Comparison of ENCODE assay signal across 8 mouse cellular contexts in the genomic region with DNA sequence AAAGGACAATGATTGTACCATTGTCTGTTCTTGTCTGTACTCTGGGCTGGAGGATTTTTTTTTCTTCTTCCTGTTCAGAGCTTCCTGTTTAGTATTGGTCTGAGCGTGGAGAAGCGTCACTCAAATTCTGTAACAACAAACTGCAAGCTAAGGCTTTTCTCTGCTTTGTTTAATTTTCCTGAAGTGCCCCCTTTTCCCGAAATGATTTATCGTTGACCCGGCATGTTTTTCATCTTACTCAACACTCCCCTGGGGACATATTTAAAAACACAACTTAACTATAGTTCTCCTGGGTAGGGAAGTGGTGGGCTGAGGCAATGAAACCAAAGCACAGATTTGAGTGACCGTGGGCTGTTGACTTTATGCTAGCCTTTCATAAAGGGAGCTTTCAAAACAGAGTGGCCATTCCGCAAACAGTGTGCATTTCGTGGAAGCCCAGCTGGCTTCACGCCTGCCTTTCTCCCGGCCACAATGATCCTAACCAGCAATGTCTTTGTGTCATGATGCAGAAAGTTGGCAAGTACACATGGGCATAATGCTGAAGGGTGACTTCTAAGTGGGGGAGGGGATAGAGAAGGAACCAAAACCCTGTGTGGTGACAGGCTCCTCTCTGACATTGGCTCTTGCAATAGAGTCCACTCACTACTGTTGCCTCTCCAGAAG.
A peak's percentile ranks its signal among the peaks of the same experiment; 100 is the strongest.
DNase-seq lines count a peak whose midpoint lies in the region; ATAC-seq and TF ChIP-seq lines count a peak whose summit lies in the region.

No protein-coding gene starts in this region.

- H3K79me2 ChIP-seq in MEL (ENCODE audit: control insufficient read depth, insufficient read depth, low read length, poor library complexity): no peaks in the 10 kb centered on the region; the same call in 1 of the 2 replicates

- no peak overlapping the region for H3K9ac ChIP-seq in MEL (ENCODE audit: control insufficient read depth, low read depth, low read length, poor library complexity, severe bottlenecking)
- no peak overlapping the region for H3K9ac ChIP-seq in forebrain, embryonic 15.5 days (replicated peaks)

- intact Hi-C loops in left cerebral cortex, adult 2 months (cut with DNase I): loop anchor here (5.0 kb wide), 1 partner anchor 80 kb away; the partner anchor contains the start of gene Bmp2k

- H3K4me2 ChIP-seq in forebrain, embryonic 15.5 days (replicated peaks): no peak overlapping the region

- 0 out of 2 replicates have a peak overlapping the region, but pooled peaks have one; percentile 4 for H3K4me3 ChIP-seq in kidney, adult 2 months (ENCODE audit: insufficient read depth, low read depth, low read length)
- no peak overlapping the region for H3K4me3 ChIP-seq in MEL (ENCODE audit: control insufficient read depth in 1 of 2, insufficient read depth in 1 of 2, low read depth in 2 of 2, low read length in 2 of 2)
- no peak overlapping the region for H3K4me3 ChIP-seq in forebrain, embryonic 15.5 days
- H3K4me3 ChIP-seq in left cerebral cortex, adult 2 months: no peak overlapping the region

- peak; percentile 43; the same call in 1 of the 2 replicates for ATAC-seq in forebrain, embryonic 15.5 days (replicated peaks)

- H3K27ac ChIP-seq in kidney, adult 2 months (ENCODE audit: insufficient read depth, low read depth, low read length): peak overlapping the region; percentile 82
- peak overlapping the region; percentile 50 for H3K27ac ChIP-seq in MEL (ENCODE audit: control insufficient read depth, low read depth, low read length)
- no peak overlapping the region for H3K27ac ChIP-seq in forebrain, embryonic 15.5 days (replicated peaks)
- H3K27ac ChIP-seq in left cerebral cortex, adult 2 months: peak overlapping the region; percentile 37

- H3K27me3 ChIP-seq in kidney, adult 2 months (replicated peaks; ENCODE audit: control insufficient read depth, insufficient read depth, low read length): no peaks in the 10 kb centered on the region
- H3K27me3 ChIP-seq in MEL (ENCODE audit: control insufficient read depth in 1 of 2, insufficient read depth in 2 of 2, low read length in 2 of 2): no peaks in the 10 kb centered on the region
- no peaks in the 10 kb centered on the region for H3K27me3 ChIP-seq in forebrain, embryonic 15.5 days

- H3K4me1 ChIP-seq in kidney, adult 2 months (ENCODE audit: control insufficient read depth, insufficient read depth, low read length): peaks cover 10% of the 10 kb centered on the region; the same call in 1 of the 2 replicates
- H3K4me1 ChIP-seq in MEL (ENCODE audit: control insufficient read depth in 1 of 2, insufficient read depth in 2 of 2, low read length in 2 of 2): peaks cover 24 to 56% of the 10 kb centered on the region in 2 experiments
- H3K4me1 ChIP-seq in forebrain, embryonic 15.5 days: no peaks in the 10 kb centered on the region; the same call in 1 of the 2 replicates

- TF ChIP-seq POLR2A in kidney, adult 2 months (IDR thresholded peaks at IDR 0.05; ENCODE audit: low read depth, low read length): no peak
- TF ChIP-seq POLR2A in MEL (IDR thresholded peaks at IDR 0.05; ENCODE audit: control insufficient read depth in 1 of 2, insufficient read depth in 1 of 2, low read depth in 1 of 2, low read length in 2 of 2, poor library complexity in 1 of 2): no peak

- TF ChIP-seq EP300 in MEL (IDR thresholded peaks at IDR 0.05; ENCODE audit: low read depth in 1 of 2, low read length in 2 of 2): no peak

- H3K9me3 ChIP-seq in MEL (replicated peaks; ENCODE audit: insufficient read depth, low read length): no peaks in the 10 kb centered on the region
- H3K9me3 ChIP-seq in forebrain, embryonic 15.5 days: no peaks in the 10 kb centered on the region

- no peaks in the 10 kb centered on the region for H3K36me3 ChIP-seq in kidney, adult 2 months (ENCODE audit: control insufficient read depth, insufficient read depth, low read length)
- H3K36me3 ChIP-seq in MEL (ENCODE audit: control insufficient read depth in 1 of 2, insufficient read depth in 2 of 2, low read length in 2 of 2): peaks cover 0 to 69% of the 10 kb centered on the region in 2 experiments; a peak in 2 of 4 replicates
- no peaks in the 10 kb centered on the region for H3K36me3 ChIP-seq in forebrain, embryonic 15.5 days

- 33% methylated on average over 10 of the region's 10 CpGs for WGBS in kidney, adult 2 months
- WGBS in forebrain, embryonic 15.5 days: 45% methylated on average over 10 of the region's 10 CpGs

- TF ChIP-seq CTCF in kidney, adult 2 months (conservative IDR thresholded peaks at IDR 0.05; ENCODE audit: insufficient read depth, insufficient read length, low read depth, low read length): no peak
- no peak for TF ChIP-seq CTCF in MEL (IDR thresholded peaks at IDR 0.05 in 2 of 3, conservative IDR thresholded peaks at IDR 0.05 in 1 of 3; ENCODE audit: control insufficient read depth in 1 of 3, insufficient read depth in 1 of 3, low read depth in 2 of 3, low read length in 3 of 3, poor library complexity in 1 of 3, severe bottlenecking in 1 of 3)
- TF ChIP-seq CTCF in left cerebral cortex, adult 2 months (IDR thresholded peaks at IDR 0.05): no peak

- peak; percentile 49 for DNase-seq in kidney, adult 2 months
- no peak for DNase-seq in kidney, postnatal 10 days
- peak; percentile 47 for DNase-seq in MEL (ENCODE audit: low read depth, low spot score)
- no peak for DNase-seq in left cerebral cortex, adult 2 months (ENCODE audit: extremely low spot score in 1 of 2, low spot score in 2 of 2)
- peak; percentile 43 for DNase-seq in mesoderm, embryonic 11.5 days (ENCODE audit: low read depth, low spot score)
- no peak for DNase-seq in urinary bladder, postnatal 4 days (ENCODE audit: low spot score in 2 of 2)
- DNase-seq in frontal cortex, postnatal 10 days (ENCODE audit: low spot score in 2 of 2): no peak

- TF ChIP-seq RAD21 in MEL (IDR thresholded peaks at IDR 0.05; ENCODE audit: low read depth, low read length): no peak

TF ChIP-seq in MEL, 35 proteins besides CTCF, POLR2A, EP300 and RAD21:
- TF ChIP-seq JUND (IDR thresholded peaks at IDR 0.05; ENCODE audit: low read depth, low read length) (no peak), ZNF384 (IDR thresholded peaks at IDR 0.05; ENCODE audit: low read depth, low read length) (peak; percentile 95), ETS1 (IDR thresholded peaks at IDR 0.05; ENCODE audit: low read depth, low read length) (0 out of 2 replicates have a peak, but pooled peaks have one; percentile 21)

Comparison
In these comparisons a context has a peak if more than half of its experiments do, and no peak if none do; other contexts are left out.
1. DNase-seq: peak in kidney, adult 2 months (single experiment), MEL (single experiment) and mesoderm, embryonic 11.5 days (single experiment); none in kidney, postnatal 10 days (single experiment), left cerebral cortex, adult 2 months (0 of 2), urinary bladder, postnatal 4 days (0 of 2) and frontal cortex, postnatal 10 days (0 of 2).